Mouse (Mus musculus) myocyte (in vitro differentiated cells): ENCODE measurements around the gene Sec16b. TPM values are rescaled to one million over a fixed set of nuclear protein-coding genes. Genes with fewer than 3 reads are reported as not detected.

Experiments used
- H3K27me3 ChIP-seq: one replicate; pipeline ENCODE4 v1.6.1; 2011; ENCODE audit not compliant: control insufficient read depth, insufficient read depth, insufficient read length
- H3K36me3 ChIP-seq: one replicate; pipeline ENCODE4 v1.6.1; 2011; ENCODE audit not compliant: control insufficient read depth, insufficient read depth
- H3K4me2 ChIP-seq: one replicate; pipeline ENCODE4 v1.6.1; 2011; ENCODE audit warnings: low read depth, control low read depth
- H3K4me3 ChIP-seq: one replicate; pipeline ENCODE4 v1.5.1; 2011; ENCODE audit warnings: mild to moderate bottlenecking, control low read depth, moderate library complexity
- H3K79me2 ChIP-seq: one replicate; pipeline ENCODE4 v1.6.1; 2011; ENCODE audit not compliant: control insufficient read depth, insufficient read depth
- H3ac ChIP-seq: one replicate; pipeline ENCODE4 v1.6.1; 2011; ENCODE audit not compliant: control insufficient read depth, insufficient read length
- CEBPB ChIP-seq: IDR thresholded peaks from 2 replicates; pipeline ENCODE4 v1.6.1; 2011; ENCODE audit warnings: mild to moderate bottlenecking, moderate library complexity; ENCODE audit not compliant: poor library complexity, insufficient read depth, severe bottlenecking
- E2F4 ChIP-seq: IDR thresholded peaks from one replicate; pipeline ENCODE4 v1.6.1; 2011; ENCODE audit warnings: mild to moderate bottlenecking, control low read depth, moderate library complexity; ENCODE audit not compliant: insufficient read depth
- MAX ChIP-seq: IDR thresholded peaks from one replicate; pipeline ENCODE4 v1.6.1; 2011; ENCODE audit warnings: low read depth, mild to moderate bottlenecking, control low read depth
- MYOD1 ChIP-seq, 3 experiments: IDR thresholded peaks; one replicate each; pipeline ENCODE4 v1.6.1; 2011; ENCODE audit warnings: control low read depth in 2 of 3, low read depth in 2 of 3, mild to moderate bottlenecking in 2 of 3, moderate library complexity in 1 of 3; ENCODE audit not compliant: insufficient read length in 2 of 3, control insufficient read depth in 1 of 3
- MYOG ChIP-seq, 3 experiments: IDR thresholded peaks; one replicate each; pipeline ENCODE4 v1.6.1; 2011; ENCODE audit warnings: control low read depth in 2 of 3, low read depth in 2 of 3, mild to moderate bottlenecking in 2 of 3; ENCODE audit not compliant: insufficient read length in 2 of 3, control insufficient read depth in 1 of 3, insufficient read depth in 1 of 3
- POLR2A ChIP-seq: IDR thresholded peaks from one replicate; pipeline ENCODE4 v1.6.1; 2011; ENCODE audit warnings: low read depth, mild to moderate bottlenecking, control low read depth, moderate library complexity; ENCODE audit not compliant: insufficient read length
- POLR2AphosphoS2 ChIP-seq: IDR thresholded peaks from one replicate; pipeline ENCODE4 v1.6.1; 2011; ENCODE audit warnings: low read depth, control low read depth; ENCODE audit not compliant: insufficient read length
- REST ChIP-seq: IDR thresholded peaks from one replicate; pipeline ENCODE4 v1.6.1; 2011; ENCODE audit warnings: mild to moderate bottlenecking, control low read depth, moderate library complexity; ENCODE audit not compliant: insufficient read depth, insufficient read length
- SRF ChIP-seq: IDR thresholded peaks from one replicate; pipeline ENCODE4 v1.6.1; 2011; ENCODE audit warnings: low read depth; ENCODE audit not compliant: control insufficient read depth, insufficient read length
- TCF12 ChIP-seq: IDR thresholded peaks from one replicate; pipeline ENCODE4 v1.6.1; 2011; ENCODE audit warnings: mild to moderate bottlenecking, control low read depth; ENCODE audit not compliant: poor library complexity, insufficient read depth, severe bottlenecking
- TCF3 ChIP-seq: IDR thresholded peaks from one replicate; pipeline ENCODE4 v1.6.1; 2011; ENCODE audit warnings: low read depth, control low read depth; ENCODE audit not compliant: insufficient read length
- USF1 ChIP-seq: IDR thresholded peaks from one replicate; pipeline ENCODE4 v1.6.1; 2011; ENCODE audit warnings: low read depth, mild to moderate bottlenecking, control low read depth, moderate library complexity
- polyA plus RNA-seq: library from polyadenylated mRNA; unstranded; fragments of >200 nt; fragmentation: generic; extraction: Trizol; gene quantifications from one replicate; pipeline ENCODE4 v1.2.1, GENCODE M21; 2012; ENCODE audit warnings: missing spikeins

Gene Sec16b
- polyA plus RNA-seq, 1 experiment = 4.3 TPM

GRCm38 (mm10) chr1:157480901-157481300, 25.6 kb upstream of the Sec16b start:
- TF ChIP-seq TCF3 = no peak
- TF ChIP-seq POLR2AphosphoS2 = no peak
- no peak for TF ChIP-seq MYOD1 (IDR thresholded peaks at IDR 0.05; ENCODE audit: control insufficient read depth in 1 of 3, insufficient read length in 2 of 3, low read depth in 2 of 3)
- no peak for TF ChIP-seq SRF
- no peak for TF ChIP-seq POLR2A
- TF ChIP-seq MAX = no peak
- TF ChIP-seq USF1 = no peak
- Histone ChIP-seq H3K4me2 (no peak overlapping the region), H3K36me3 (no peaks in the 10 kb centered on the region), H3ac (no peak overlapping the region), H3K4me3 (no peak overlapping the region), H3K79me2 (no peaks in the 10 kb centered on the region), H3K27me3 (no peaks in the 10 kb centered on the region)

GRCm38 (mm10) chr1:157481666-157482065, 24.9 kb upstream of the Sec16b start:
- Histone ChIP-seq H3K4me2 (no peak overlapping the region), H3K79me2 (no peaks in the 10 kb centered on the region), H3K4me3 (no peak overlapping the region), H3K27me3 (no peaks in the 10 kb centered on the region), H3ac (no peak overlapping the region), H3K36me3 (no peaks in the 10 kb centered on the region)
- no peak for TF ChIP-seq E2F4
- TF ChIP-seq POLR2A = no peak
- TF ChIP-seq MYOG (IDR thresholded peaks at IDR 0.05; ENCODE audit: control insufficient read depth in 1 of 3, insufficient read depth in 1 of 3, insufficient read length in 2 of 3, low read depth in 2 of 3) = no peak
- no peak for TF ChIP-seq USF1
- TF ChIP-seq TCF3 = no peak
- no peak for TF ChIP-seq MAX
- no peak for TF ChIP-seq SRF
- no peak for TF ChIP-seq CEBPB
- no peak for TF ChIP-seq TCF12
- no peak for TF ChIP-seq REST
- TF ChIP-seq MYOD1 (IDR thresholded peaks at IDR 0.05; ENCODE audit: control insufficient read depth in 1 of 3, insufficient read length in 2 of 3, low read depth in 2 of 3) = no peak
- no peak for TF ChIP-seq POLR2AphosphoS2

- Histone ChIP-seq H3ac (no peak overlapping the region), H3K4me3 (no peak overlapping the region), H3K27me3 (no peaks in the 10 kb centered on the region), H3K79me2 (no peaks in the 10 kb centered on the region), H3K36me3 (no peaks in the 10 kb centered on the region), H3K4me2 (no peak overlapping the region)
- TF ChIP-seq SRF (no peak), MAX (no peak), CEBPB (no peak), E2F4 (no peak), MYOD1 (IDR thresholded peaks at IDR 0.05; ENCODE audit: control insufficient read depth in 1 of 3, insufficient read length in 2 of 3, low read depth in 2 of 3) (peak in 1 of 3 experiments; percentile 30), MYOG (IDR thresholded peaks at IDR 0.05; ENCODE audit: control insufficient read depth in 1 of 3, insufficient read depth in 1 of 3, insufficient read length in 2 of 3, low read depth in 2 of 3) (peak in 1 of 3 experiments; percentile 15), REST (no peak)
These were observed 22.4 kb upstream of the Sec16b start for GRCm38 (mm10) chr1:157484161-157484560.

GRCm38 (mm10) chr1:157500657-157501056, 5.9 kb upstream of the Sec16b start:
- no peaks in the 10 kb centered on the region for H3K36me3 ChIP-seq
- no peaks in the 10 kb centered on the region for H3K79me2 ChIP-seq
- TF ChIP-seq REST (no peak), E2F4 (no peak), TCF12 (no peak), POLR2AphosphoS2 (no peak), USF1 (no peak), MYOG (IDR thresholded peaks at IDR 0.05; ENCODE audit: control insufficient read depth in 1 of 3, insufficient read depth in 1 of 3, insufficient read length in 2 of 3, low read depth in 2 of 3) (no peak), CEBPB (no peak), MYOD1 (IDR thresholded peaks at IDR 0.05; ENCODE audit: control insufficient read depth in 1 of 3, insufficient read length in 2 of 3, low read depth in 2 of 3) (no peak), TCF3 (no peak)
- H3ac ChIP-seq = no peak overlapping the region
- H3K27me3 ChIP-seq = no peaks in the 10 kb centered on the region
- H3K4me2 ChIP-seq = no peak overlapping the region
- H3K4me3 ChIP-seq = no peak overlapping the region

GRCm38 (mm10) chr1:157501352-157501945, 5.1 kb upstream of the Sec16b start:
- no peak overlapping the region for H3K4me3 ChIP-seq
- no peak for TF ChIP-seq REST
- TF ChIP-seq SRF = no peak
- no peak for TF ChIP-seq MAX
- no peak overlapping the region for H3K4me2 ChIP-seq
- no peaks in the 10 kb centered on the region for H3K79me2 ChIP-seq
- no peak overlapping the region for H3ac ChIP-seq
- H3K27me3 ChIP-seq = no peaks in the 10 kb centered on the region
- H3K36me3 ChIP-seq = no peaks in the 10 kb centered on the region
